Mouse (Mus musculus) lung, postnatal 0 days (tissue): ENCODE data around the gene Hspa4.

Experiments used
- CTCF ChIP-seq: IDR thresholded peaks from 2 replicates; pipeline ENCODE4 v1.5.1; 2016; ENCODE audit warnings: antibody characterized with exemption, mild to moderate bottlenecking
- EP300 ChIP-seq: IDR thresholded peaks from 2 replicates; pipeline ENCODE4 v1.6.1; 2016; ENCODE audit warnings: antibody characterized with exemption, mild to moderate bottlenecking, control low read depth

DNA sequence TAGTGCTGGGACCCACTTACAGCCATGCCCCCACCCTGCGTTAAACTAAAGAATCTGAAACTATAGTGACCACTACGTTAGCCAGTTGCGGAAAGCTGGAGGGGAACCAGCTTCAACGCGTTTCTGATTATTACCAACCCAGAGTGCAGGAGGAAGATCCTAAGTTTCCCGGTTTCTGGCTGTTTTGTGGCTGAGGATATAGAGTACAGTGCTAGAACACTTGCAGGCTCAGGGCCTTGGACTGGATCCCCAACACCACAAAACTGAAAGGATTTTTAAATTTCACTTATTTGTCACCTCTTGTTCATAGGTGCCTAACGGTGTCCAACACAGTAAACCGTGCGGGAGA, 884 bp upstream of the Hspa4 start:
- TF ChIP-seq EP300 (no peak), CTCF (no peak)
